Mouse (Mus musculus) heart, adult 2 months (tissue): ENCODE results near the gene Cdk11b. TPM values are rescaled to one million over a fixed set of nuclear protein-coding genes. Genes with fewer than 3 reads are reported as not detected.
A peak's percentile ranks its signal among the peaks of the same experiment; 100 is the strongest.
"Not testable (repeated sequence)": the region's sequence is repeated elsewhere in the genome, so short reads cannot be mapped to it uniquely, and the experiment has no call there.

Experiments used
- DNase-seq, 2 experiments: peaks; one replicate each; pipeline ENCODE4 v3.0.0; 2021
- H3K27ac ChIP-seq: fragments of 200-600 bp; 2 replicates; pipeline ENCODE4 v1.8.1; 2022
- H3K27me3 ChIP-seq: fragments of 200-500 bp; 2 replicates; pipeline ENCODE4 v1.6.1; 2012; ENCODE audit warnings: mild to moderate bottlenecking, low read length, inconsistent platforms, mixed read lengths; ENCODE audit not compliant: control insufficient read depth, insufficient read depth
- H3K36me3 ChIP-seq: fragments of 200-500 bp; 2 replicates; pipeline ENCODE4 v1.6.1; 2012; ENCODE audit warnings: low read length, inconsistent platforms; ENCODE audit not compliant: control insufficient read depth, insufficient read depth
- H3K4me1 ChIP-seq: fragments of 200-500 bp; 2 replicates; pipeline ENCODE4 v1.6.1; 2011; ENCODE audit warnings: low read length; ENCODE audit not compliant: control insufficient read depth, insufficient read depth
- H3K4me3 ChIP-seq: fragments of 200-600 bp; 2 replicates; pipeline ENCODE4 v1.8.1; 2022
- H3K79me2 ChIP-seq: fragments of 200-500 bp; replicated peaks from 2 replicates; pipeline ENCODE4 v1.6.1; 2012; ENCODE audit warnings: mild to moderate bottlenecking, inconsistent platforms, low read length, moderate library complexity, mixed read lengths; ENCODE audit not compliant: control insufficient read depth, insufficient read depth
- H3K9ac ChIP-seq: fragments of 200-500 bp; 2 replicates; pipeline ENCODE4 v1.6.1; 2012; ENCODE audit warnings: low read depth, mild to moderate bottlenecking, control low read depth, inconsistent platforms, low read length, mixed read lengths
- CTCF ChIP-seq: fragments of 200-600 bp; IDR thresholded peaks from 2 replicates; pipeline ENCODE4 v1.8.1; 2022; ENCODE audit warnings: antibody characterized with exemption, mild to moderate bottlenecking, moderate library complexity
- EP300 ChIP-seq: fragments of 200-500 bp; IDR thresholded peaks from 2 replicates; pipeline ENCODE4 v1.6.1; 2011; ENCODE audit warnings: low read depth, low read length, control low read depth; ENCODE audit not compliant: insufficient read depth
- POLR2A ChIP-seq: fragments of 200-500 bp; IDR thresholded peaks from 2 replicates; pipeline ENCODE4 v1.6.1; 2011; ENCODE audit warnings: mild to moderate bottlenecking, low read depth, low read length, control low read depth; ENCODE audit not compliant: insufficient read depth
- WGBS: fragments of 180-500 bp; shearing (Covaris S2); methylation state at CpG from one replicate; pipeline ENCODE4 v1.1.7; 2018; 5-methylcytosine and 5-hydroxymethylcytosine counted together
- intact Hi-C: fragments of 180-260 bp; cut with DNase I; formaldehyde crosslinking; loops from one replicate; pipeline ENCODE4 v1.15.1; 2025
- polyA plus RNA-seq: library from polyadenylated mRNA; depleted of rRNA; stranded (reverse); fragments of >200 nt; gene quantifications from 2 replicates; pipeline ENCODE4 v1.2.3, GENCODE M21; 2012
- total RNA-seq, 2 experiments: library from RNA; stranded (reverse); gene quantifications; 2 replicates each; pipeline ENCODE4 v1.2.3; 2021

Cdk11b gene
- total and polyA plus RNA-seq, 3 experiments = 17.4 to 30.2 (median 29.3) TPM

GRCm38 (mm10) chr4:155672082-155672481, 47.4 kb downstream of the Cdk11b start:
- H3K9ac ChIP-seq = no peak overlapping the region
- no peak overlapping the region for H3K4me3 ChIP-seq
- TF ChIP-seq CTCF (no peak), EP300 (no peak), POLR2A (no peak)
- 0 out of 2 replicates have a peak, but pooled peaks cover 2% of the 10 kb centered on the region for H3K79me2 ChIP-seq
- no peaks in the 10 kb centered on the region for H3K27me3 ChIP-seq
- no peak overlapping the region for H3K27ac ChIP-seq
- 57% methylated on average over 2 of the region's 2 CpGs for WGBS
- H3K36me3 ChIP-seq = no peaks in the 10 kb centered on the region
- intact Hi-C loops = no loop called here
- no peak for DNase-seq
- peaks cover 3% of the 10 kb centered on the region; the same call in 1 of the 2 replicates for H3K4me1 ChIP-seq

DNA sequence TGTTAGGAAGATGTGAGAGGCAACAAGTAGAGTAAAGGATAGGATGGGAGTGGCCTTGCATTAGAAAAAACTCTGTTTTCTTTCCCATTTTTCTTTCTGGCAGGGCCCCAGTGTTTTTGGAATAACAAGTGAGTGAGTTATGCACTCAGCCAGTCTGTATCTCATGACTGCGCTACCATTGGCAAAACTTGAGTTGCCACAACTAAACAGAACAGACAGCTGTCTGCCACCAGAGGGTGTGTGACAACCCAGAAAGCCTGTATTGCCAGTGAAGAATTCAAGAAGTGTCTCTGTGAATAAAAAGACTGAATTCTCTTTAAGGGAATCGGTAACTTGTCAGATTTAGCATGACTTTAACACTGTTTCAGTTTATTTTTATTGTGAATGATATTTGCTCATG, 51.3 kb downstream of the Cdk11b start:
- H3K4me3 ChIP-seq = no peak overlapping the region
- H3K36me3 ChIP-seq = no peaks in the 10 kb centered on the region
- no peak overlapping the region for H3K27ac ChIP-seq
- H3K79me2 ChIP-seq = no peaks in the 10 kb centered on the region
- 51% methylated on average over 2 of the region's 2 CpGs for WGBS
- no peaks in the 10 kb centered on the region for H3K27me3 ChIP-seq
- DNase-seq = no peak
- no peak overlapping the region for H3K9ac ChIP-seq
- H3K4me1 ChIP-seq = no peaks in the 10 kb centered on the region
- intact Hi-C loops = no loop called here
- TF ChIP-seq CTCF = peak; percentile 69
- TF ChIP-seq POLR2A = no peak
- TF ChIP-seq EP300 = no peak

GRCm38 (mm10) chr4:155683670-155684277, 59.1 kb downstream of the Cdk11b start:
- H3K9ac ChIP-seq, H3K79me2 ChIP-seq, H3K36me3 ChIP-seq, DNase-seq, H3K4me1 ChIP-seq, H3K27ac ChIP-seq, H3K27me3 ChIP-seq, H3K4me3 ChIP-seq, intact Hi-C loops: not testable (repeated sequence)
- 84% methylated on average over 16 of the region's 19 CpGs for WGBS

DNA sequence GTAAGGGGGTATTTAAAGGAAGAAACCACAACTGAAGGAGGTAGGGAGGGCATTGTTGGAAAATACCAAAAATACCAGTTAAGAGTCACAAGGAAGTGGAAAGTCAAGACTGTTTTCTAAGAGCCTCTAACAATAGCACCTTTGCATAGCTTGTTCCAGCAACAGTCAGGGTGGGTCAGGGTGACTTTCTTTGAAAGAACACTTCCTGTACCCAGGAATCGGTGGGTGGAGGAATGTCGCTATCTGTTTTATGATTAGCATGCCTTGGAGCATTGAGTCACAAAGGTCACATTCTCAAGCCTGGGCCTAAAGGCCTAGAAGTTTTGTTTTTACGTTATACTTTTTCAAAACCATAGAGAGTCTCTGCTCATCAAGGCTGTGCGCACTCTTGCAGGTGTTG, 63.1 kb downstream of the Cdk11b start:
- H3K9ac ChIP-seq, H3K4me3 ChIP-seq, H3K4me1 ChIP-seq, DNase-seq, intact Hi-C loops, H3K36me3 ChIP-seq, H3K27ac ChIP-seq, H3K79me2 ChIP-seq, H3K27me3 ChIP-seq: not testable (repeated sequence)
- 62% methylated on average over 4 of the region's 4 CpGs for WGBS

GRCm38 (mm10) chr4:155690571-155691375, 66.1 kb downstream of the Cdk11b start:
- no peaks in the 10 kb centered on the region for H3K27me3 ChIP-seq
- WGBS = 64% methylated on average over 12 of the region's 12 CpGs
- intact Hi-C loops = no loop called here
- no peak for DNase-seq
- H3K4me1 ChIP-seq = no peaks in the 10 kb centered on the region
- TF ChIP-seq POLR2A = no peak
- no peak for TF ChIP-seq CTCF
- TF ChIP-seq EP300 = no peak
- no peaks in the 10 kb centered on the region for H3K36me3 ChIP-seq
- H3K79me2 ChIP-seq = no peaks in the 10 kb centered on the region
- no peak overlapping the region for H3K9ac ChIP-seq
- no peak overlapping the region for H3K27ac ChIP-seq
- no peak overlapping the region for H3K4me3 ChIP-seq

- Histone ChIP-seq H3K79me2 (no peaks in the 10 kb centered on the region), H3K4me1 (no peaks in the 10 kb centered on the region), H3K27me3 (no peaks in the 10 kb centered on the region), H3K9ac (no peak overlapping the region), H3K36me3 (no peaks in the 10 kb centered on the region), H3K4me3 (no peak overlapping the region), H3K27ac (no peak overlapping the region)
- intact Hi-C loops = no loop called here
- DNase-seq = no peak
- 96% methylated on average over 3 of the region's 3 CpGs for WGBS
- TF ChIP-seq CTCF = no peak
- no peak for TF ChIP-seq POLR2A
- TF ChIP-seq EP300 = no peak
Measured at GRCm38 (mm10) chr4:155692421-155692820, 67.8 kb downstream of the Cdk11b start.
